Mouse (Mus musculus): ENCODE results near the gene Arhgef26.

The Arhgef26 gene

DNA sequence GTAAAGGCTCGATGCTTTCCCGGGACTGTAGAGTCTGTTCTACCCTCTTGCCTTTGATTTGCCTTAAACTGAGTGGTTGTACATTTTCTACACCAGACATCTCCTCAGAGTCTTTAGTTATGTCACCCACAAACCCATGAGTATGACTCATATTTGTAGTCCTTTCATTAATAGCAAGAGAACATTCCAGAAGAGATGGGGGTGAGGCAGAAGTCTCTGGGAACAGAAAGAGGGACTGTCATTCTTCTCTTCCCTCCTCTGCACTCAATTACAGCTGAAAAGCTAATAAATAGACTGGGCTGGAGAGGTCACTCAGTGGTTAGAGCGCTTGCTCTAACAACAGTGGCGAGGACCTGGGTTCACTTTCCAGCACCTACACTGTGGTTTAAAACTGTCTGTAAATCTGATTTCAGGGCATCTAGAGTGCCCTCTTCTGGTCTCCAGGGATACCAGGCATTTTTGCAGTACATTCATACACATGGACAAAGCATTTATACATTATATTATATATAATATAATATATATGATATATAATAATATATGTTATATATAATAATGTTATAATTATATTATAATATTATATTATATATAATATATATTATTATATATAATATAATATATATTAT, 111.8 kb downstream of the Arhgef26 start:
- no peak for DNase-seq (ENCODE audit: low read depth, low spot score)

GRCm38 (mm10) chr3:62452961-62453360, 114.8 kb downstream of the Arhgef26 start:
- DNase-seq (ENCODE audit: low read depth, low spot score): no peak

DNA sequence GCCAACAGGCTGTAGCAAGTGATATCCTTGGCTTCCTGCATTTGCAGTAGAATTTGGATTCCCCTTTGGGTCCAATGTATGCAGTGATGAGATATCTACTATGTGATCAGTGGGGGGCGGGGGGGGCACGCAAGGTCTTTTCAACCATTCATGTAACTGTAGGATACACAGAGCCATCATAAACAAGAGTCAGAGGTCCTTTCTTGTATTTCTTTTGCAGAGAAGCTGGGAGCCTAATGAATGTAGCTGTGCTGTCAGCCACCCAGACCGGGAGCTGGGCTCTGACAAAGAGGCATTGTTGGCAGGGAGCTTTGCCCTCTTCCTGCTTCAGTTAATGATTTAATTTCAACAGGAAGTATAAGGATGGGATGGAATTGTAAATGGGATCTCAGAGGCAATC, 116.0 kb downstream of the Arhgef26 start:
- DNase-seq (ENCODE audit: low read depth, low spot score): no peak

DNA sequence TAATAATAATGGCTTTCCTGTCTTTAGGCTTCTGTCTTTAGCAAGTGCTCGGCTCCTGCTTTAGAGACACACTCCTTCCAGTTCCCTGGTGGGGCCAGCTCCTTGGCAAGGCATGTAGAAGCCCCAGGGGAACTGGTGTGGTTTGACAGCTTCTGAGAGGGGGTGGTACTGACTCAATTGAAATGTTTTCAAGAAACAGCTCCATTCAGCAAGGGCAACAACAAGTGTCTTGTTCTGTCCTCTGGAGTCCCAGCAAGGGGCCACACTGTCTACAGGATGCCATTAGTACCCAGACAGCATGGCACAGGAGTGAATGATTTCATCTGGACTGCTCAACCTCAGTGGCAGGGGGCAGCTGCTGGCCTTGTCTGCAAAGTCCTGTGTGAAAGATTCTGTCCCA, 117.7 kb downstream of the Arhgef26 start:
- no peak for DNase-seq (ENCODE audit: low read depth, low spot score)

- peak; percentile 19 for DNase-seq (ENCODE audit: low read depth, low spot score)
Observed at GRCm38 (mm10) chr3:62458284-62459013, 120.3 kb downstream of the Arhgef26 start.

- DNase-seq (ENCODE audit: low read depth, low spot score): no peak
Observed at GRCm38 (mm10) chr3:62459483-62459882, 121.3 kb downstream of the Arhgef26 start.

DNA sequence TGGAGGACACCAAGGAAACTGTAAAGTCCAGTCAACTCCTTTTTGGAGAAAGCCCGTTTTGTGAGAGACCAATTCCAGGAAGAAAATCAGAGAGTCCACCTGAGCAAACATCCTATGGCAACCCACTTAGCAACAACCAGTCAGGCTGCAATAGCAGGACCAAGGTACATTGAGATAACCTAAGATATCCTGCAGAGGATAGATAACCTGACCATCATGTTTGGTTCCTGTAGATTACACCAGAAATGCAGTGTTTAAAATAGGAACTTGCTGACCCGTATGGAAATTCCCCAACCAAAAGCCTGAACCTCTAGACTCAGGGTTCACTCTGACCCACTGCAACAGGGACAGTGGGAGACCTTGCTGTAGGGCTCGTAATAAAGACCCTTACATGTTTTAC, 126.1 kb downstream of the Arhgef26 start:
- no peak for DNase-seq (ENCODE audit: low read depth, low spot score)

DNA sequence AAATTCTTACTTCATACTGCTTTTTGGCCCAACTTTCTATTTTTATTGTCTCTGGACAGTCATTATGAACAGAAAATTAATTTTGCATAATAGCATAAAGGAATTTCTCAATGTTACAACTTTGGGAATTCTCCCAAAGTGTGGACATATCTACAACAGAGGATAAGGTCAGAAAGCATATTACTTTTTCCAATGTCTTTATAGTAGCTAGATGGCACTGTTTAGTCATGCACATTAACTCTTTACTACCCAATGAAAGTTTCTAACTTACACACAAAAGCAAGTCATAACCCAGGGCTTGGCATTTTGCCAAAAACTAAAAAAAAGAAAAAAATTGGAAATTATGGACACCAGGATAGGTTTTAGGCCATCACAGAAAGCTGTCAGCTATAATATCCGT, 132.0 kb downstream of the Arhgef26 start:
- no peak for DNase-seq (ENCODE audit: low read depth, low spot score)

DNA sequence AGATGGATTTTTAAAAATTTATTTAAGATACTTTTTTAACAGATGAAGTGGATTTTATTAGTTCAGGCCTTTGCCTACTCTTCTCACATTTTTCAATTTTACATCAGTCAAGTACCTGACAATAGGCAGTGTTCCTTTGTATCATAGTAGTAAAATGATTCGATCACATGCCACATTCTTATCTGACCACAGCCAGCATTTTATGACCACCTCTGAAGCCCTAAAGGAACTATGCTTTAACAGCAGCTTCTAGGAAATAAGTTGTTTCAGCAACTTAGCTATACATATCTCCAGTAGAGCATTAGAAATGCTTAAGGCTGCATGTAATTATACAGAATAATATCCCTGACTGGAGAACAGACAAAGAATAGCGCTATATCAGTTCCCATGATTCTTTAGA, 146.2 kb downstream of the Arhgef26 start:
- no peak for DNase-seq (ENCODE audit: low read depth, low spot score)

DNA sequence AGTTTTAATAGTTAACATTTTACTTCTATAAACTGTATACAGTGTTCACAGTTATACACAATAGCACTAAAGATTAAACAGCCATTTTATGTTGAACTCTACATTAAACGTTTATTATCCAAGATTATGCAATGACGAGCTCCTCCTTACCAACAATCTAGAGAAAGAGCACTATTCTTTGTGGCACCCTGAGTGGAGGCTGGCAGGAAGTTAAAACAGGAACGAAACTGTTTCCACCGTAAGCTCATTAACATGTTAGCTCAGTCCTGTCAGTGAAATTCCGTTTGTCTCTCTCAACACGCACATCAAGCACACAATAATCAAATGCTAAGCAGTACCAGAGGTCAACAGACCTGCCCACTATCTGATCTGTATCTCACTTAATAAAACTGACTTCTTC, 154.4 kb downstream of the Arhgef26 start:
- DNase-seq (ENCODE audit: low read depth, low spot score): no peak

- DNase-seq (ENCODE audit: low read depth, low spot score): no peak
Observed at GRCm38 (mm10) chr3:62499327-62499726, 161.2 kb downstream of the Arhgef26 start.

DNA sequence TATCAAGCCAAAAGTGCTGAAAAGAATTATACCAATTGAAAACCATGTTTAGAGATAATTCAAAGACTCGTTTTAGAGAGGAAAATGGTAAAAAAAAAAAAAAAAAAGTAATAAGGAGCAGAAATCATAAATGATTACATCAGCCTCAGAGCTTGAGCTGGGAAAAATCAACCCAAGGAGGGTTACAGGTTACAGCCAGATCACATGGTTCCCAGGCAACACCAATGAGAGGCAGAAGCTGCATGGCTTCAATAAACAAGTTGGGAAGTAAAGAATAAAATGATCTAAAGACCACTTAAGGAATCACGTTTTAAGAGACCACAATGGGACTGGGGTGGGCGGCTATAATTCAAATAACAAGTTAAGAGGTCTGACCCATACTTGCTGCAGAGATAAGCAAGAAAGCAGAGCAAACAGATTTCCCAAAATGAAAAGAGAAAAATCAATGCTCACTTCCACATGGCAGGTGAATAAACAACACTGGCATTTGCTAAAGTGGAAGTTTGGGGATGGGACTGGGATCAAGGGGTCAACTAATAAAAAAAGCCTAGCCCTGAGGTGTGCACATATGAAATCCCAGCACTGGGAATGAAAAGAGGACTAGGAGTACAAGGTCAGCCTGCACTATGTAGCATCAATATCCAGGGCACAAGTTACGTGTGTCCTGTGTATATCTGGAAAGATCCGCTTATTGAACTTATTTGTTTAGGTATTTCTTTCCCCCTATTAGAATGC, 167.2 kb downstream of the Arhgef26 start:
- DNase-seq (ENCODE audit: low read depth, low spot score): no peak

GRCm38 (mm10) chr3:62506488-62507205, 168.5 kb downstream of the Arhgef26 start, which contains the start of gene Dhx36:
Gene Dhx36, minus strand, starts transcription at chr3:62507004.
- DNase-seq (ENCODE audit: low read depth, low spot score): peak; percentile 96

GRCm38 (mm10) chr3:62507206-62507647, 169.1 kb downstream of the Arhgef26 start:
- no peak for DNase-seq (ENCODE audit: low read depth, low spot score)
